Mouse (Mus musculus) midbrain, embryonic 14.5 days (tissue): Measurements from ENCODE around the gene Ctu1. TPM values are rescaled to one million over a fixed set of nuclear protein-coding genes. Genes with fewer than 3 reads are reported as not detected.
"Not testable (repeated sequence)": the region's sequence is repeated elsewhere in the genome, so short reads cannot be mapped to it uniquely, and the experiment has no call there.

ENCODE experiments used
- ATAC-seq: fragments of 200-750 bp; cut with Nextera tagmentation; 2 replicates; pipeline ENCODE4 v1.8.0; 2017; ENCODE audit warnings: moderate number of reproducible peaks, moderate library complexity; ENCODE audit not compliant: low FRiP score, low TSS enrichment
- DNase-seq: peaks from one replicate; pipeline ENCODE4 v3.0.0-alpha.2; 2015
- H3K27ac ChIP-seq: fragments of 300-500 bp; sonication (generic); replicated peaks from 2 replicates; pipeline ENCODE4 v1.5.1; 2014; ENCODE audit warnings: mild to moderate bottlenecking, low read depth, low read length, moderate library complexity
- H3K27me3 ChIP-seq: fragments of 300-500 bp; sonication (generic); 2 replicates; pipeline ENCODE4 v1.6.1; 2014; ENCODE audit warnings: low read length, control low read depth, mixed read lengths; ENCODE audit not compliant: control insufficient read depth, insufficient read depth
- H3K36me3 ChIP-seq: fragments of 300-500 bp; sonication (generic); 2 replicates; pipeline ENCODE4 v1.6.1; 2014; ENCODE audit warnings: low read length, control low read depth; ENCODE audit not compliant: control insufficient read depth, insufficient read depth
- H3K4me1 ChIP-seq: fragments of 300-500 bp; sonication (generic); 2 replicates; pipeline ENCODE4 v1.6.1; 2014; ENCODE audit warnings: mild to moderate bottlenecking, antibody characterized with exemption, low read length, control low read depth; ENCODE audit not compliant: control insufficient read depth, insufficient read depth
- H3K4me2 ChIP-seq: fragments of 300-500 bp; sonication (generic); 2 replicates; pipeline ENCODE4 v1.6.1; 2014; ENCODE audit warnings: mild to moderate bottlenecking, low read length, moderate library complexity
- H3K4me3 ChIP-seq: fragments of 300-500 bp; sonication (generic); replicated peaks from 2 replicates; pipeline ENCODE4 v1.5.1; 2014; ENCODE audit warnings: low read depth, low read length
- H3K9ac ChIP-seq: fragments of 300-500 bp; sonication (generic); replicated peaks from 2 replicates; pipeline ENCODE4 v1.6.1; 2014; ENCODE audit warnings: mild to moderate bottlenecking, low read length, moderate library complexity
- H3K9me3 ChIP-seq: fragments of 300-500 bp; sonication (generic); 2 replicates; pipeline ENCODE4 v1.6.1; 2016; ENCODE audit warnings: low read length, control low read depth, mixed read lengths; ENCODE audit not compliant: control insufficient read depth
- WGBS: fragments of 180-500 bp; shearing (Covaris S2); extraction: QIAGEN DNeasy Blood & Tissue Kit; methylation state at CpG from one replicate; pipeline ENCODE4 v1.1.7; 2014; 5-methylcytosine and 5-hydroxymethylcytosine counted together
- polyA plus RNA-seq: library from polyadenylated mRNA; unstranded; fragments of >200 nt; fragmentation: Nextera tagmentation; extraction: Ambion mirVana; gene quantifications from 2 replicates; pipeline ENCODE4 v1.2.1, GENCODE M21; 2014

The Ctu1 gene
- polyA plus RNA-seq, 1 experiment from 2014 or later = 16.6 TPM

DNA sequence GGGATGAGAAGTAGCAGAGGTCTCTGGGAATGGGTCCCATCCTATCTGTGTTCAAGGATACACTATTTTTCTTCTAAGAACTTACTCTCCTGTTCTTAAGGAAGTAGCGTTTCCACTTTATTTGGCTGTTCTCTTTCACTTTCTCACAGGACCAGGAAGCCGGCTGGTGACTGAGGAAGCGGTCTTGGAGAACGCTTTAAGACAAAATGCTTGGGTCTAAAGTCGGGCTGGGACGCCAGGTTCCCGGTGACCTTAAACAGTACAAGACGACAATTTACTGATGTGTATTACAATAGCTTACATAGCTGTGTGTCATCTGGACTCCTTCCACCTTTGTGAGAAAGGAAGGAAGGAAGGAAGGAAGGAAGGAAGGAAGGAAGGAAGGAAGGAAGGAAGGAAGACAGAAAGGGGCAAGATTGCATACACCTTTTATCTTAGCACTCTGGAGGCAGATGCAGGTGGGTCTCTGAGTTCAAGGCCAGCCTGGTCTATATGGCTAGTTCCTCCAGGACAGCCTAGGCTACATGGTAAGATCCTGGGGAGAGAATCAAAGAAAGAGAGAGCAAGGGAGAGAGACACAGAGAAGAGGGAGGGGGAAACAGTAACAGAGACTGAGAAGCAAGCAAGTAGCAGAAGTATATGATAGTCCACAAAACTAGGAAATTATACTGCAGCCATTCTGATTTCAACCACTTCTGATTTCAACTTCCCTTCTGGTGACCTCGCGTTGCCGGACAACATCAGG is 580 bp upstream of the Ctu1 start:
- ATAC-seq (peak; percentile 21; the same call in 1 of the 2 replicates), DNase-seq (no peak)
- no peak overlapping the region for H3K27ac ChIP-seq
- H3K36me3 ChIP-seq = peaks cover 17% of the 10 kb centered on the region
- H3K4me1 ChIP-seq = peaks cover 8% of the 10 kb centered on the region
- peak overlapping the region; percentile 59 for H3K4me3 ChIP-seq
- H3K9ac ChIP-seq = peak overlapping the region; percentile 66; the same call in 1 of the 2 replicates
- no peaks in the 10 kb centered on the region for H3K9me3 ChIP-seq
- no peaks in the 10 kb centered on the region for H3K27me3 ChIP-seq
- WGBS = 68% methylated on average over 11 of the region's 11 CpGs
- H3K4me2 ChIP-seq = peak overlapping the region; percentile 87

DNA sequence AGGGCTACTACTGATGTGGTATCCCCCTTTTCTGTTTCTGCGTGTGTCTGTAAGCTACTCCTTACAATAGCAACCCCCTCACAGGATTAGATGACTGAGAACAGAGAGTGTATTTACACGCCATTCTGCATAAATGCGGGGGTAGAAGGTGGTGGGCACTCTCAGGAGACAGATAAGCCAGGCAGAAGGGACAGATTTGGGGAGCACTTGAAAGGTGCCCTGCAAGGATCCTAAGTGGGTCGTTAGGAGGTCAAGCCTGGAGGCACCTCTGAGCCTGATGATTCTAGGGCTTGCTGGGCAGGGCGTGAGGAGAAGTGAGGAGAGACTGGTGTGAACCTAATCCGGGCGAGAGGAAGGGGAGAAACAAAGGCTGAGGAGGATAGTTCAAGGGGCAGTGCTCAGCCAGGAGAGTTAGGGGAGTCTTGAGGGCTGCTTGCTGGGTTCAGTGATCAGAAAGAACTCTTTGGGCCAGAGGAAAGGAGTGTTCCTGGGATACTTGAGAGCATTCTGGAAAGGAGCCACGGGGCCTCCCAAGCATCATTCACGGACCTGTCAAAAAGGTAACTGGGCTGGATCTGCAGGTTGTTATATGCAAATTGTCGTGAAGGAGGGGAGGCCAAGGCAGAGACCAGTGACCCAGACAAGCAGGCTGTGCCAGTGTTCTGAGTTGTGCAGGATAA is 905 bp downstream of the Ctu1 start:
- ATAC-seq (no peak), DNase-seq (no peak)
- peak overlapping the region; percentile 87 for H3K4me2 ChIP-seq
- H3K27ac ChIP-seq = peak overlapping the region; percentile 17; the same call in 1 of the 2 replicates
- peaks cover 32% of the 10 kb centered on the region for H3K36me3 ChIP-seq
- no peaks in the 10 kb centered on the region for H3K9me3 ChIP-seq
- peaks cover 8% of the 10 kb centered on the region for H3K4me1 ChIP-seq
- H3K27me3 ChIP-seq = no peaks in the 10 kb centered on the region
- WGBS = 14% methylated on average over 10 of the region's 10 CpGs
- peak overlapping the region; percentile 66 for H3K9ac ChIP-seq
- peak overlapping the region; percentile 59 for H3K4me3 ChIP-seq

DNA sequence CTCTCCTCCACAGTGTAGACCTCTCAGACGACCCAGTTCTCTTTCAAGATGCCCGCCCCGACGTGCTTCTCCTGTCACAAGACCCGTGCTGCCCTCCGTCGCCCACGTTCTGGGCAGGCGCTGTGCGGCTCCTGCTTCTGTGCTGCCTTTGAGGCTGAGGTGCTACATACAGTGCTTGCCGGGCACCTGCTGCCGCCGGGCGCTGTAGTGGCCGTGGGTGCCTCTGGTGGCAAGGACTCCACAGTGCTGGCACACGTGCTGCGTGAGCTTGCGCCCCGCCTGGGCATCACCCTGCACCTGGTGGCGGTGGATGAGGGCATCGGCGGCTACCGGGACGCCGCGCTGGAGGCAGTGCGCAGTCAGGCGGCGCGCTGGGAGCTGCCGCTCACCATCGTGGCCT is 3.3 kb downstream of the Ctu1 start:
- WGBS = 95% methylated on average over 32 of the region's 32 CpGs
- no peaks in the 10 kb centered on the region for H3K9me3 ChIP-seq
- DNase-seq (no peak), ATAC-seq (no peak)
- H3K27me3 ChIP-seq = no peaks in the 10 kb centered on the region
- H3K4me2 ChIP-seq = no peak overlapping the region
- H3K27ac ChIP-seq = no peak overlapping the region
- H3K4me1 ChIP-seq = peaks cover 8% of the 10 kb centered on the region
- H3K36me3 ChIP-seq = peaks cover 39% of the 10 kb centered on the region
- H3K4me3 ChIP-seq = no peak overlapping the region
- H3K9ac ChIP-seq = no peak overlapping the region

DNA sequence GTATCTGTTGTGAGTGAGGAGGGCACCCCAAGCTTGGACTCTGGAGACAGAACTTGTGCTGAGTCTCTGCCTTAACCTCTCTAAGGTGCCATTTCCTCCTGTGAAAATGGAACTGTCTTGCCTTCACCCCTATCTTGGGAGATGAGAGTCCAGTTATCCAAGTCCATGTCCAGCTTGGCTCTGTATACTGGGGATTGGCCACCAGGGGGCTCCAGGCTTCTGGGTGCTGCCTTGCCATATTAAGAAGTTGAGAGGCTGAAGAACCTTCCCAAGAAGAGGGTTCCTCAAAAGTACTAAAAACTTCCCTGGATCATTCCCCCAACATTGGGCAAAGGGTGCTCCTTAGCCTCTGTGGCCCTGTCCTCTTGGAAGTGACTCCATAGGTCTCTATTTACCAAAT is 6.7 kb downstream of the Ctu1 start:
- H3K4me1 ChIP-seq = no peaks in the 10 kb centered on the region
- H3K4me2 ChIP-seq = no peak overlapping the region
- peaks cover 39% of the 10 kb centered on the region for H3K36me3 ChIP-seq
- H3K9me3 ChIP-seq = no peaks in the 10 kb centered on the region
- peak; percentile 40 for DNase-seq
- no peak overlapping the region for H3K27ac ChIP-seq
- no peak overlapping the region for H3K9ac ChIP-seq
- H3K27me3 ChIP-seq = no peaks in the 10 kb centered on the region
- ATAC-seq = no peak
- no peak overlapping the region for H3K4me3 ChIP-seq

DNA sequence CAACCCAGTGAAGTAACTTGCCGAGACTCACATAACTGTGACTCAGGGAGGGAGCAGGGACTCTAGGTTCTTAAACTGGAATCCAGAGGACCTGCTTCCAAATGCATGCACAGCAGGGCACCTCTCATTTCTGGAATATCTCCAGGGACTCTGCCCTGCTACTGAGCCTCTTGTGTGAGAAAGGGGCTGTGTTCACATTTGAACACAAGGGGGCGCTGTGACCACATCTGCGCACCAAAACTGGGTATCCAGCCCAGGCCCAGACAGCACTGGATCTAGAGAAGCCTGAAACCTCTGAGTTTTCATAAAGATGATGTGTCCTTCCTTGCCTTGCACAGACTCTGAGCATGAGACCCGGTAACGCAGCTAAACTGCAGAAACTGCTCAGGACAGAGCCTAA is 9.1 kb downstream of the Ctu1 start:
- Histone ChIP-seq H3K36me3 (peaks cover 25% of the 10 kb centered on the region), H3K4me2 (no peak overlapping the region), H3K27me3 (no peaks in the 10 kb centered on the region), H3K9ac (no peak overlapping the region), H3K4me3 (no peak overlapping the region), H3K27ac (no peak overlapping the region), H3K9me3 (no peaks in the 10 kb centered on the region), H3K4me1 (no peaks in the 10 kb centered on the region)
- 18% methylated on average over 5 of the region's 5 CpGs for WGBS
- ATAC-seq (no peak), DNase-seq (peak; percentile 76)

DNA sequence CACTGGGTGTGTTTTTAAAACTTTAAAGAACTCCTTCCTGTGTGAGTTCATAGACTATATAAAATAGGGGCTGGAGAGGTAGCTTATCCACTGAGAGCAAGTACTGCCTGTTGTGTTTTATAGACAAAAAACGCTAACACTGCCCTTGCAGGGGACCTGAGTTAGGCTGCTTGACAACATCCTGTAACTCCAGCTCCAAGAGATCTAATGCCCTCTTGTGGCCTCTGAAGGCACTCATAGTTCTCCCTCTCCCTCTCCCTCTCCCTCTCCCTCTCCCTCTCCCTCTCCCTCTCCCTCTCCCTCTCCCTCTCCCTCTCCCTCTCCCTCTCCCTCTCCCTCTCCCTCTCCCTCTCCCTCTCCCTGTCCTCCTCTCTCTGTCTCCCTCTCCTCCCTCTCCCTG is 10.7 kb downstream of the Ctu1 start:
- peak; percentile 20 for DNase-seq
- H3K4me1 ChIP-seq, H3K4me3 ChIP-seq, H3K27ac ChIP-seq, H3K36me3 ChIP-seq, ATAC-seq, H3K9ac ChIP-seq, H3K27me3 ChIP-seq, H3K4me2 ChIP-seq, H3K9me3 ChIP-seq: not testable (repeated sequence)
- WGBS = 30% methylated on average over 1 of the region's 1 CpGs

DNA sequence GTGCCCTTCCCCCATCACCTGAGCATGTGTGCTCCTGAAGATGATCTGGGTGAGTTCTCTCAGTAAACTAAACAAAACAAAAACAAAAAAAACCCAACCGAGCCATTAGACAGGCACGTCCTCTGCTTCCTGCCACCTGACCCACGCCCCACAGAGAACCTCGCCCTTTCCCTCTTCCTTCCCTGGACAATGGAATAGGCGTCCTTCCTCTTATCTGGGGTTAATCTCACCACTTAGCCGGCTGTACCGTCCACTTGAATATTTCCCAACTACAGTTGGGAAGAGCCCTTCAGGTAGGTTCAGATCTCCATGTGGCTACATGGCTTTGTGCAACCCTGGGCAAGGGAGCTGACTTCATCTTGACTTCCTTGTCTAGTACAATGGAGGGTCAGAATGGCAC is 13.3 kb downstream of the Ctu1 start:
- no peak for DNase-seq
- 76% methylated on average over 7 of the region's 7 CpGs for WGBS

DNA sequence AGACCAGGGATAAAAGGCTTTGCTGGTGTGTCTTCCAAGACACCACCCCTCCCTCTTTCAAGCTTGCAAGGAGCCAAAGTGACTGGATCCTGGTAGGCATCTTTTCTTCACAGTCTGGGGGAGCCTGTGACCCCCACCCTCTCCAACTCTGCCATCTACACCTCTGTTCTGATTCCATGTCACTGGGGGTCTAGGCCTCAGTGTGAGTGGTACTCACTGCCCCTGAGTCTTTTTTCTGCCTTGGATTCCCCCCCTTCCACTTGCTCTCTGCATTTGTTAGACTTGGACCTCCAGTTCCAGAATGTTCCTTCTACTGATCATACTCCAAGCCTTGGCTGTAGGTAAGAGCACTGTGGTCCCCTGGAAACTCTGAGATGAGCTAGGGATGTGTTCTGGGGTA is 18.3 kb downstream of the Ctu1 start, which contains the start of gene Klk14:
Klk14 (plus strand) TSS at position 301 of the 400 bp plus-strand sequence.
- Histone ChIP-seq H3K4me2 (no peak within 1 kb of the TSS), H3K9ac (no peak within 1 kb of the TSS)
- no peak for ATAC-seq

More for the DNA sequence above, 13.3 kb downstream of the Ctu1 start:
- Histone ChIP-seq H3K27ac (no peak overlapping the region), H3K4me3 (no peak overlapping the region), H3K4me1 (no peaks in the 10 kb centered on the region), H3K9me3 (no peaks in the 10 kb centered on the region), H3K9ac (no peak overlapping the region), H3K27me3 (no peaks in the 10 kb centered on the region), H3K36me3 (no peaks in the 10 kb centered on the region), H3K4me2 (no peak overlapping the region)
- ATAC-seq = no peak

DNA sequence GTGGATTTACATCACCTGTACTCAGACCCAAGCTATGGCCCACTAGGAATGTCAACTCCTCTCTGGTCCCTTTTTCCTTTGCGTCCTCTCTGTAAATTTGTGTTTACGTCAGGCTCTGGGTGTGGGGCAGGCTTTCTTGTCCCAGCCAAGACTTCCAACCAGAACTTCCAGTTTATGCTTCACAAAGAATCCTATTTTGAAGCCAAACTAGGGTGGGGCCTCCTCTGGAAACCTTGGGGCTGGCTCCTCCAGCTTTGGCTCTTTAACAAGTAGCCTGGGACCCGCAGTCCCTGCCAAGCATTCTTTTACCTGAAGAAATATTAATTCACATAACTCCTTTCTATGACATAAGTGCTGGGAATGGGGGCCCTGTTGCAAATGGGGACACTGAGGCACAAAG is 38.2 kb downstream of the Ctu1 start:
- H3K27me3 ChIP-seq = no peaks in the 10 kb centered on the region
- no peaks in the 10 kb centered on the region for H3K9me3 ChIP-seq
- no peak overlapping the region for H3K27ac ChIP-seq
- no peak overlapping the region for H3K9ac ChIP-seq
- no peak overlapping the region for H3K4me2 ChIP-seq
- H3K36me3 ChIP-seq = no peaks in the 10 kb centered on the region
- no peak for DNase-seq
- no peak overlapping the region for H3K4me3 ChIP-seq
- no peak for ATAC-seq
- WGBS = 96% methylated on average over 3 of the region's 3 CpGs
- H3K4me1 ChIP-seq = no peaks in the 10 kb centered on the region

More for the DNA sequence above, 18.3 kb downstream of the Ctu1 start, which contains the start of gene Klk14:
- H3K9me3 ChIP-seq = no peaks in the 10 kb centered on the region
- no peaks in the 10 kb centered on the region for H3K36me3 ChIP-seq
- no peak within 1 kb of the TSS for H3K27ac ChIP-seq
- no peaks in the 10 kb centered on the region for H3K4me1 ChIP-seq
- no peaks in the 10 kb centered on the region for H3K27me3 ChIP-seq
- no peak for DNase-seq
- H3K4me3 ChIP-seq = no peak within 1 kb of the TSS
